Mouse (Mus musculus) stomach, postnatal 0 days (tissue): ENCODE measurements at regions not wholly inside any gene's neighbourhood (a gene's known extent, or its start where the extent isn't known, plus 50 kb on each side); places are given as distances from the start of the nearest gene placed in this dataset.

Source experiments
- ATAC-seq: fragments of 200-750 bp; cut with Nextera tagmentation; 2 replicates; pipeline ENCODE4 v1.8.0; 2017; ENCODE audit not compliant: low FRiP score, low TSS enrichment
- DNase-seq: peaks from one replicate; pipeline ENCODE4 v3.0.0-alpha.2; 2016; ENCODE audit warnings: low spot score
- H3K27ac ChIP-seq: fragments of 300-500 bp; sonication (generic); replicated peaks from 2 replicates; pipeline ENCODE4 v1.5.1; 2014; ENCODE audit warnings: mild to moderate bottlenecking, control low read depth
- H3K27me3 ChIP-seq: fragments of 300-500 bp; sonication (generic); 2 replicates; pipeline ENCODE4 v1.6.1; 2014; ENCODE audit warnings: low read length; ENCODE audit not compliant: control insufficient read depth, insufficient read depth
- H3K36me3 ChIP-seq: fragments of 300-500 bp; sonication (generic); 2 replicates; pipeline ENCODE4 v1.6.1; 2014; ENCODE audit warnings: low read length, mixed read lengths; ENCODE audit not compliant: control insufficient read depth, insufficient read depth
- H3K4me1 ChIP-seq: fragments of 300-500 bp; sonication (generic); replicated peaks from 2 replicates; pipeline ENCODE4 v1.6.1; 2014; ENCODE audit warnings: antibody characterized with exemption; ENCODE audit not compliant: control insufficient read depth, insufficient read depth
- H3K4me2 ChIP-seq: fragments of 300-500 bp; sonication (generic); replicated peaks from 2 replicates; pipeline ENCODE4 v1.6.1; 2014; ENCODE audit warnings: low read depth, mild to moderate bottlenecking, control low read depth, moderate library complexity
- H3K4me3 ChIP-seq: fragments of 300-500 bp; sonication (generic); 2 replicates; pipeline ENCODE4 v1.5.1; 2014; ENCODE audit warnings: low read depth, low read length, control low read depth
- H3K9ac ChIP-seq: fragments of 300-500 bp; sonication (generic); 2 replicates; pipeline ENCODE4 v1.6.1; 2014; ENCODE audit warnings: mild to moderate bottlenecking, low read length, control low read depth, mixed read lengths
- H3K9me3 ChIP-seq: fragments of 300-500 bp; sonication (generic); 2 replicates; pipeline ENCODE4 v1.6.1; 2016; ENCODE audit warnings: low read length; ENCODE audit not compliant: control insufficient read depth
- CTCF ChIP-seq: IDR thresholded peaks from 2 replicates; pipeline ENCODE4 v1.5.1; 2016; ENCODE audit warnings: antibody characterized with exemption, low read depth, mild to moderate bottlenecking, moderate library complexity
- EP300 ChIP-seq: optimal IDR thresholded peaks from 2 replicates; pipeline ENCODE3; 2016; ENCODE audit warnings: antibody characterized with exemption
- WGBS: fragments of 180-500 bp; shearing (Covaris S2); extraction: QIAGEN DNeasy Blood & Tissue Kit; methylation state at CpG from one replicate; pipeline ENCODE4 v1.1.7; 2014; 5-methylcytosine and 5-hydroxymethylcytosine counted together

DNA sequence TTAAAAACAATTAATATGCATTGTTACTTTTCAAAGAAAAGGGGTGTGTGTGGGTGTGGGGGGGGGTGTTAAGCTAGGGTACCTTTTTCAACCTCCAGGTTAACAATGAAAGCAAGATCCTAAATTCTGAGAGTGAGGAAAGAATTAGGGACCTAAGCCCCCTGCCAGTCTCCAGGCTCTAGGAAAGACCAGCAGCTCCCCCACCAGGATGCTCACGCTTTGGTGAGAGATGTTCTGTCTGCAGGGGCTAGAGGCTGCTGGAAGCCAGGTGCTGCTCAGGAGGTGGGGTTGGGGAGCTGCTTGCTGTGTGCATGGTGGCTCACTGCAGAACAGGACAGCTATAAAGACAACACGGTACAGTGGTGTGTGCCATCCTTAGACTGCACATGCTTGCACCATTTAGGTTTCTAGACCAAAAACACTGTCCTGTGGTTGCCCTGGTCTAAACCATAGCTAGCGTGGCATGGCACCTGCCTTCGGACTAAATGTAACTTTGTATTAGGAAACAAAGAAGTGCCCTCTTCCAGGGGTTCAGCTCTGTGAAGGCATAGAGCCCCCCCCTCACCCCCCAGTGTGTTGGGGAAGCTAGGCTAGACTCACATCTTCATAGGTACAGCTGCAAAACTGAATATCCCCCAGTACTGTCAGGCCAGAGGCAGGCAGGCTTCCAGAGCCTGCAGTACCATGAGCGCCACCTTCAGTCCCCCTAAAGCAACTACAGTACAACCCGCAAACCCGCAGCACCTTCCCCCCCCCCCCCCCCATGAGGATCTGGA, 70.7 kb upstream of the Ppp2r5c start:
- Histone ChIP-seq H3K4me1 (no peaks in the 10 kb centered on the region), H3K4me2 (no peak overlapping the region), H3K36me3 (no peaks in the 10 kb centered on the region), H3K9me3 (no peaks in the 10 kb centered on the region), H3K27me3 (no peaks in the 10 kb centered on the region; the same call in 1 of the 2 replicates), H3K4me3 (no peak overlapping the region), H3K27ac (no peak overlapping the region), H3K9ac (no peak overlapping the region)
- DNase-seq (peak; percentile 51), ATAC-seq (no peak)
- TF ChIP-seq EP300 (no peak), CTCF (peak; percentile 59)
- 44% methylated on average over 5 of the region's 7 CpGs for WGBS

DNA sequence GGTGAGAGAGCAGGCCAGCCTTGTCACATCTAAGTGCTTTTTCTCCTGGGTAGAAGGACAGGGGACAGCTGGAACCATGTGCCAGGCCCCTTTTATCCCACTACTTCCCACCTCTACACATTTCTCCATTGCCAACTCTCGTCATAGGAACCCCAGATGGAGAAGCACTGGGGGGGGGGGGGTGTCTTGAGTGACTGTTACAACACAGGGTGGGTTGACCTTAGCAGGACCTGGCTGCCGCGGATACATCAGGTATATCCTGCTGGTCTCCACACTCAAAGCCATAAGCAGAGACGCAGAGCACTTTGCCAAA, 70.1 kb upstream of the Ppp2r5c start:
- Histone ChIP-seq H3K36me3 (no peaks in the 10 kb centered on the region), H3K4me2 (no peak overlapping the region), H3K9me3 (no peaks in the 10 kb centered on the region), H3K27me3 (no peaks in the 10 kb centered on the region; the same call in 1 of the 2 replicates), H3K4me1 (no peaks in the 10 kb centered on the region), H3K27ac (no peak overlapping the region), H3K4me3 (no peak overlapping the region), H3K9ac (no peak overlapping the region)
- TF ChIP-seq EP300 (no peak), CTCF (no peak)
- 63% methylated on average over 4 of the region's 4 CpGs for WGBS
- no peak for ATAC-seq
- DNase-seq = no peak

DNA sequence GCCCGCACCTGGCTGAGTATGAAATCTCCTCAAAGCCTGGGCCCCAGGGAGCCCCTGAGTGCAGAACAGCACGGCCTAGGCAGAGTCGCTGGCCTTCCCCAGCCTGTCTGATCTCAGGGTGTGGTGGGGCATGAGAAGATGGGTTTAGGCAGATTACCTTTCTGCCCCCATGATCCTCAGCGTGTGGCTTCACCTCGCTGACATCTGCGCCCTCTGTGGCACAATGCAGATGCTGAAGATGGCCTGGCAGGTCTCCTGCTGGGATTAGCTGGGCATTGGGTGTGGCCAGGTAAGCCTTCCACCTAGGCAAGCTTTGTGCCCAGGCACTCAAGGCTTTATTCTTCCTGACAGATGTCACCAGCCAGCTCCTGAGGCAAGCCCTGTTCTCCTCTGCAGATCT, 69.6 kb upstream of the Ppp2r5c start:
- DNase-seq (no peak), ATAC-seq (no peak; the same call in 1 of the 2 replicates)
- Histone ChIP-seq H3K4me3 (no peak overlapping the region), H3K27me3 (no peaks in the 10 kb centered on the region; the same call in 1 of the 2 replicates), H3K9me3 (no peaks in the 10 kb centered on the region), H3K4me2 (no peak overlapping the region), H3K27ac (no peak overlapping the region), H3K36me3 (no peaks in the 10 kb centered on the region), H3K4me1 (no peaks in the 10 kb centered on the region), H3K9ac (no peak overlapping the region)
- TF ChIP-seq CTCF (no peak), EP300 (no peak)
- WGBS = 60% methylated on average over 6 of the region's 6 CpGs

GRCm38 (mm10) chr12:110377734-110378133, 69.2 kb upstream of the Ppp2r5c start:
- H3K9ac ChIP-seq = no peak overlapping the region
- DNase-seq = peak; percentile 64
- no peaks in the 10 kb centered on the region for H3K4me1 ChIP-seq
- H3K27ac ChIP-seq = no peak overlapping the region
- no peaks in the 10 kb centered on the region for H3K9me3 ChIP-seq
- no peaks in the 10 kb centered on the region; the same call in 1 of the 2 replicates for H3K27me3 ChIP-seq
- WGBS = 62% methylated on average over 10 of the region's 10 CpGs
- no peak overlapping the region for H3K4me2 ChIP-seq
- H3K4me3 ChIP-seq = no peak overlapping the region
- ATAC-seq = no peak
- H3K36me3 ChIP-seq = no peaks in the 10 kb centered on the region
- peak; percentile 76 for TF ChIP-seq CTCF
- no peak for TF ChIP-seq EP300

- Histone ChIP-seq H3K27me3 (no peaks in the 10 kb centered on the region; the same call in 1 of the 2 replicates), H3K4me1 (no peaks in the 10 kb centered on the region), H3K4me2 (no peak overlapping the region), H3K9me3 (no peaks in the 10 kb centered on the region), H3K9ac (no peak overlapping the region), H3K27ac (no peak overlapping the region), H3K4me3 (no peak overlapping the region), H3K36me3 (no peaks in the 10 kb centered on the region)
- 83% methylated on average over 5 of the region's 5 CpGs for WGBS
- DNase-seq = no peak
- TF ChIP-seq CTCF (no peak), EP300 (no peak)
- no peak for ATAC-seq
Observed at GRCm38 (mm10) chr12:110378302-110378701, 68.6 kb upstream of the Ppp2r5c start.

DNA sequence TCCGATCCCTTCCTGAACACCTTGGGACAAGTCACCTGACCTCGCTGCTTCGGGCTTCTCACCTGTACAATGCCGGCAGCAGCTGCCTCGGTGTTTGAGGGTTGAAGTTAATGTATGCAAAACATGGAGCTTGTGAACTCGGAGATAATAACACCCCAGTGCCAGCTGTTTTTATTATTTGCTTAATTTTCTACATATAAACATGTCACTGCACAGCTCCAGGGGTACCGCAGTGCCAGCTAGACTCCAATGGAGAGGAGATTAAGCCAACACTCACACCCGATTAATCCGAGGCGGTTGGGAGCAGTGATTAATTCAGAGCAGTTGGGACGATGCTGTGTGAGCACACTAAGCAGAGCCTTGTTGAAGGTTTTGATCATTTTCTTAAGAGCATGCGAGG, 67.2 kb upstream of the Ppp2r5c start:
- Histone ChIP-seq H3K9me3 (no peaks in the 10 kb centered on the region), H3K4me1 (no peaks in the 10 kb centered on the region), H3K27ac (no peak overlapping the region), H3K4me3 (no peak overlapping the region), H3K27me3 (no peaks in the 10 kb centered on the region), H3K4me2 (no peak overlapping the region), H3K9ac (no peak overlapping the region), H3K36me3 (no peaks in the 10 kb centered on the region)
- no peak for TF ChIP-seq CTCF
- no peak for TF ChIP-seq EP300
- 66% methylated on average over 12 of the region's 12 CpGs for WGBS
- no peak for DNase-seq
- no peak for ATAC-seq
